Mouse (Mus musculus): ENCODE measurements around the gene Itpk1.

Itpk1 gene

GRCm38 (mm10) chr12:102704457-102705198, at the start of gene Itpk1:
Gene Itpk1, minus strand, starts transcription at chr12:102704930.
- DNase-seq = peak; percentile 66

- no peak for DNase-seq
Observed at GRCm38 (mm10) chr12:102748256-102748655, 43.5 kb upstream of the Itpk1 start.

- no peak for DNase-seq
Observed at GRCm38 (mm10) chr12:102744839-102745238, 40.1 kb upstream of the Itpk1 start.

GRCm38 (mm10) chr12:102743589-102744574, 39.2 kb upstream of the Itpk1 start, which contains the start of the genes Moap1 and Tmem251:
Gene Moap1, minus strand, starts transcription at chr12:102743661.
Gene Tmem251, plus strand, starts transcription at chr12:102743762.
- peak; percentile 89 for DNase-seq

GRCm38 (mm10) chr12:102743036-102743588, 38.4 kb upstream of the Itpk1 start:
- DNase-seq = no peak

GRCm38 (mm10) chr12:102742056-102742455, 37.3 kb upstream of the Itpk1 start:
- DNase-seq = no peak

GRCm38 (mm10) chr12:102740285-102740684, 35.6 kb upstream of the Itpk1 start:
- DNase-seq = peak; percentile 46

- no peak for DNase-seq
Observed at GRCm38 (mm10) chr12:102739096-102739495, 34.4 kb upstream of the Itpk1 start.

GRCm38 (mm10) chr12:102733381-102733780, 28.7 kb upstream of the Itpk1 start:
- DNase-seq = peak; percentile 70

- no peak for DNase-seq
Observed at GRCm38 (mm10) chr12:102730798-102731619, 26.3 kb upstream of the Itpk1 start.

- peak; percentile 61 for DNase-seq
Observed at GRCm38 (mm10) chr12:102729855-102730797, 25.4 kb upstream of the Itpk1 start.

GRCm38 (mm10) chr12:102725761-102726175, 21.0 kb upstream of the Itpk1 start:
- DNase-seq = no peak

GRCm38 (mm10) chr12:102725146-102725545, 20.4 kb upstream of the Itpk1 start:
- DNase-seq = no peak

GRCm38 (mm10) chr12:102723861-102724260, 19.1 kb upstream of the Itpk1 start:
- DNase-seq = no peak

GRCm38 (mm10) chr12:102722966-102723365, 18.2 kb upstream of the Itpk1 start:
- DNase-seq = no peak

- peak; percentile 68 for DNase-seq
Observed at GRCm38 (mm10) chr12:102722451-102722850, 17.7 kb upstream of the Itpk1 start.

GRCm38 (mm10) chr12:102719552-102720315, 15.0 kb upstream of the Itpk1 start:
- DNase-seq = peak; percentile 58

- no peak for DNase-seq
Observed at GRCm38 (mm10) chr12:102714654-102715395, 10.1 kb upstream of the Itpk1 start.

- DNase-seq = no peak
Observed at GRCm38 (mm10) chr12:102714116-102714515, 9.4 kb upstream of the Itpk1 start.

Data from thymus, postnatal 25 days (tissue).